ENCODE assay signal across 9 mouse cellular contexts in genomic region chr17:86302266-86302665, GRCm38 (mm10).
DNase-seq lines count a peak whose midpoint lies in the region; ATAC-seq and TF ChIP-seq lines count a peak whose summit lies in the region.
"Had no signal": no experiment of that assay in that cellular context is flagged by ENCODE, and none has a peak within 500 bp of the region (broad histone marks: within the 10 kb centered on the region; RNA-seq: fewer than 3 reads in every experiment).

No protein-coding gene starts in this region.

- TF ChIP-seq CTCF in lung, embryonic 14.5 days (IDR thresholded peaks at IDR 0.05; ENCODE audit: low read depth), result no peak
- peak; percentile 10; the same call in 1 of the 2 replicates for TF ChIP-seq CTCF in layer of hippocampus, adult 2 months (conservative IDR thresholded peaks at IDR 0.05)

- H3K36me3 ChIP-seq in lung, embryonic 14.5 days (ENCODE audit: insufficient read depth), result no peaks in the 10 kb centered on the region

- no peaks in the 10 kb centered on the region for H3K9me3 ChIP-seq in lung, embryonic 14.5 days (ENCODE audit: low read depth, low read length)

- H3K4me2 ChIP-seq in lung, embryonic 14.5 days, result no peak overlapping the region

- no peaks in the 10 kb centered on the region for H3K27me3 ChIP-seq in lung, embryonic 14.5 days (ENCODE audit: insufficient read depth, low read length)

- intact Hi-C loops in gastrocnemius, postnatal 36 days (cut with DNase I), result loop anchor here (5.0 kb wide), 1 partner anchor 145 kb away; no protein-coding TSS in a partner anchor

- H3K4me1 ChIP-seq in lung, embryonic 14.5 days (ENCODE audit: insufficient read depth), result peaks cover 41% of the 10 kb centered on the region

- no peak for ATAC-seq in lung, embryonic 14.5 days (ENCODE audit: insufficient read depth)

- WGBS in lung, embryonic 14.5 days, result 83% methylated on average over 11 of the region's 11 CpGs

- no peak overlapping the region for H3K4me3 ChIP-seq in lung, embryonic 14.5 days (ENCODE audit: low read depth, low read length)
- H3K4me3 ChIP-seq in layer of hippocampus, adult 2 months, result no peak overlapping the region
- H3K4me3 ChIP-seq: myocyte had no signal

- peak overlapping the region; percentile 83 for H3K27ac ChIP-seq in lung, embryonic 14.5 days (ENCODE audit: low read depth)
- peak overlapping the region; percentile 81 for H3K27ac ChIP-seq in layer of hippocampus, adult 2 months

- DNase-seq in lung, embryonic 14.5 days, result no peak
- no peak for DNase-seq in lung, adult 18-20 months
- DNase-seq in cerebellum, adult 8-10 months, result peak; percentile 86
- peak; percentile 58 to 64 for DNase-seq in gastrocnemius, postnatal 36 days
- peak in 1 of 2 experiments; percentile 46 for DNase-seq in layer of hippocampus, adult 2 months (ENCODE audit: low spot score in 2 of 2)
- peak; percentile 78 to 80 for DNase-seq in right cerebral cortex, postnatal 10 days (ENCODE audit: low spot score in 2 of 2)
- DNase-seq in retina, embryonic 14.5 days (ENCODE audit: low spot score), result no peak
- no peak for DNase-seq in T-cell, adult 2 months (ENCODE audit: low spot score)

- H3K9ac ChIP-seq in lung, embryonic 14.5 days, result no peak overlapping the region

Comparison
In these comparisons a context has a peak if more than half of its experiments do, and no peak if none do; other contexts are left out.
1. DNase-seq: peak in cerebellum, adult 8-10 months (single experiment), gastrocnemius, postnatal 36 days (2 of 2) and right cerebral cortex, postnatal 10 days (2 of 2); none in lung, embryonic 14.5 days (single experiment), lung, adult 18-20 months (0 of 2), retina, embryonic 14.5 days (single experiment) and T-cell, adult 2 months (single experiment).